Mouse (Mus musculus) urinary bladder, postnatal 4 days (tissue): ENCODE measurements around the gene Cntnap3.
A peak's percentile ranks its signal among the peaks of the same experiment; 100 is the strongest.
"Not testable (repeated sequence)": the region's sequence is repeated elsewhere in the genome, so short reads cannot be mapped to it uniquely, and the experiment has no call there.

ENCODE experiments used
- DNase-seq, 2 experiments: peaks; one replicate each; pipeline ENCODE4 v3.0.0; 2021 to 2022; ENCODE audit warnings: low spot score in 2 of 2

Cntnap3 gene

DNA sequence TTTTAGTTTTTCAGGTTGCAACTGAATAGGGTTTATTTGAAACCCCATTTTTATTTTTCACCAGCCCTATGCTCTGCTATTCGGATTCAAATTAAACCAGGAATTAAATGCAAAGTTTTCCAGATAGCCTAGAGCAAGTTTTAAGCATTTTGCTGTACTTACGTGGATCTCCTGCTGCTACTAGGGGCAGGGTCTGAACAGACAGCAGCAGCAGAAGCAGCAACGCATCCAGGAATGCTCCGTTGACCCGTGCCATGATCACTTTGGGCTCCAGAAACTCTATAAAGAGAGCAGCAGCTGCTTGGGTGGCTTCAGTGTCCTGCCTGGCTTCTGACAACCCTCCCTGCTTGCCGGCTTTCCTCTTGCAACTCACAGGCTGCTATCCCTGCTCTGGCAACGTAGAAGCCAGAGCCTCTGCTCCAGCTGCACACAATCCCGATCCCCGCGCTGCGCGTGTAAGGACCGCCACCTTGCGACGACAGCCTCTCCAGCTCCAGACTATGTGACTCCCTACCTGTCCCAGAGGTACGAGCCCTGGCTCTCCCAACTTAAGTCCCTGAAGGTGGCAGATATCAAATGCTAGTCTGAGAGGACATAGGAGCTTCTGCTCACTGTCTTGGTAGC, at the start of gene Cntnap3:
Gene Cntnap3 (minus strand): TSS at position 371 of the 624 bp plus-strand sequence.
- peak in 1 of 2 experiments; percentile 31 for DNase-seq

DNA sequence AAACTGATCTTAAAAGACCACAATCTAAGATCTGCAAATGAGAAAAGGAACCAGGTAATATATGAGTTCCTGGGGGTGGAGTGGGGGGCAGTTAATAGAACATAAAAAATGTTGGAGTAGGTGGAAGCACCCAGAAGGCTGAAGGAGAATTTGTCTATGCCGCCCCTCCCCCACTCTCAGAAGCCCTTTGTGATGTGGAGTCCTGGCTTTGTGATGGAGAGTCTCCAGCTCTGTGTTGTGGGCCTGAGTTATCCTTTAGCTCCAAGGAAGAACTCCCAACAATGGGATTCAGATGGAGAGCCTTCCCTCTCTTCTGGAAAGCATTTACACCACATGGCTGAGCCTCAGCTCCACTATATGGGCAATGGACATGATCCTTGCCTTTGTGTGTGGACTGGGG, 13.4 kb upstream of the Cntnap3 start, which contains the start of gene Spata31:
Gene Spata31 (plus strand): TSS at position 216 of the 400 bp plus-strand sequence.
- no peak for DNase-seq

DNA sequence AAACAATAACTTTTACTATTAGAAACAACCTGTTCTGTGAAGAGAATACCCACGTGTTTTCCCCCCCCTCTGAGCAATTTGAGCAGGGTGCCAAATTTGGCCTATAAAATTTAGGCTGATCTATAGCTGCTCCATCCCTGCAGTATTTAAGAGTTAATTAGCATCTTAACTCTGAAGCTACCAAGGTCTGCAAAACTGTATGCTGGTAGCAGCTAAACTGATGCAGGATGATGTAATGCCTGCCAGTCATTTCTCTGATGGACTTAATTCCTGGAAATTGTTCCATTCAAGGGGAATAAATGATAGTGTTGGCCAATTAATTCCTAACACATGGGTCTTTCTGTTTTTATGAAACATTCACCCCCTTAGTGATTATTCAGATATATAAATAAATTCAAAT, 623 bp downstream of the Cntnap3 start:
- DNase-seq: no peak

DNA sequence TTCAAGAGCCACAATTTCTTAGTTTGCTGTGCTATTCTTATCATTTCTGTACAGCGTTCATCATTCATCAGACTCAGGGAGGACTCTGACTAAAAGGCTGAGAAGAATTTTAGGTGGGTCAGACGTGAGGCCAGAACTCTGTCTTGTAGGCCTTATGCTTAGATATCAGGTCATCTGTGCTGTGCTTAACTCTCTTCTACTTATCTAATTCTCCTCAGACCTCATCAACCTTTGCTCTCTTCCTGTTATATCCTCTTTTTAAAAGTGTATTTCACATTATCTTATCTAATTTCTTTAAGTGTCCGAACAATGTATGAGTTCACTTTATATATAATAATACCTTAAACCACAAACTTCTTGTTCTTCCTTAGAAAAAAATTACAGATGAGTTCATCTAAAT, 38.4 kb downstream of the Cntnap3 start:
- no peak for DNase-seq

DNA sequence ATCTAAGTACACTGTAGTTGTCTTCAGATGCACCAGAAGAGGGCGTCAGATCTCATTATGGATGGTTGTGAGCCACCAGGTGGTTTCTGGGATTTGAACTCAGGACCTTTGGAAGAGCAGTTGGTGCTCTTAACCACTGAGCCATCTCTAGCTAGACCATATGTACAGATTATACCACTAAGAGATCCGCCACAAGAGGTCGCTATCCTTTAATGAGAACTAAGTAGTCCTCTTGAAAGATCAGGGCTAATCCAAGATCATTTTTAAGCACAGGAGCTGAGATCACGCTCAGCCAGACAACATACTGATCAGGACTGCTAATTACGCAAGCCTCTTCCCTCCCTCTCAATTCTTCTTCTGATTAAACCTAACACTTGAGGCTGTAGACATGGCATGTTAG, 78.9 kb downstream of the Cntnap3 start:
- DNase-seq: not testable (repeated sequence)

DNA sequence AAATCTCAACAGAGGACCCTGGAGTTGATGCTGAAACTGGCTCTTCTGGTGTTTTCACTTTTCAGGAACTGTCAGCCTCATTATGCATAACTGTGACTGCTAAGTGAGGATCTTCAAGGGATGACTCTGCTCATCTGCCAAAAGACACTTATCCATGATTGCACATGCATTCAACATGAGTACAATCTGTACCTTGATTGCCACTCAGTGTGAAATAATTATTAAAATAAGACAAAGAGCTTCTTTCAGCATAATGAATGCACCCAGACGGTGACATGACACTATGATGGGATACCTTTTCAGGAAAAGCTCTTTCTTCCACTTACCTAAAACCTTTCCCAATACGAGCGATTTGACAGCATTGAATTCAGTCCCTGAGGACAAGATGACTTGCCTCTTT, 158.4 kb downstream of the Cntnap3 start:
- no peak for DNase-seq

DNA sequence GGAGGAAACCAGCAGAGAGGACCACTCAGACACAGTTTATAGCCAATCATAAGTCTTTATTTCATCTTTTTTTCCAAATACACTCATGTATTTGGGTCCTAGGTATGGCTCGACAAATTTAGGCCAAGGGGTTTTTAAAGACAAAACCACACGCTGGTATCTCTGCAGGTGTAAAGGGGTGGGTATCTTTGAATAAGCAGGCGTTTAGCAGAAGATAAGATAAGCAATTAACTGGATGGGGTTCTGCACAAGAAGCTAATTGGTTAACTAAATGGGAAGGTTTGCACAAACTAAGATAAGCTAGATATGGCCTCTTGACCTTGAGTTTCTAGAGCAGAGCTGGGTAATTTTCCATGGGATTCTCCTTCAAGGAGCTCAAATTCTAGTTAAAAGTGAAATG, 171.5 kb downstream of the Cntnap3 start:
- no peak for DNase-seq

DNA sequence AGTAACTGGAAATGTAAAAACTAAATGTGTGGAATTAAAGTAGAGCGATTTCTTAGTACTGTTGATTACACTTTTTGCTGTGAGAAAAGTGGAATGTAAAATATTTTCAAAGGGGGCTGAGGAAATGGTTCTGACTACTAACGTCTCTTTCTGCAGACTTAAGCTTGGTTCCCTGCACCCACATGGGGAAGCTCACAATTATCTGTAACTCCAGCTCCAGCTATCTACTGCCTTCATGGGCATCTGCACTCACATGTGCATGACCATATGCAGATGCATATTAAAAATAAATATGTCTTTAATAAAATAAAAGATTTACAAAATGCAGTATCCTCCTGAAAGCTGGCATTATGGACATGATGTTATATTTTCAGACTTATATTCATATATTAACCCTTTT, 187.0 kb downstream of the Cntnap3 start:
- no peak for DNase-seq

DNA sequence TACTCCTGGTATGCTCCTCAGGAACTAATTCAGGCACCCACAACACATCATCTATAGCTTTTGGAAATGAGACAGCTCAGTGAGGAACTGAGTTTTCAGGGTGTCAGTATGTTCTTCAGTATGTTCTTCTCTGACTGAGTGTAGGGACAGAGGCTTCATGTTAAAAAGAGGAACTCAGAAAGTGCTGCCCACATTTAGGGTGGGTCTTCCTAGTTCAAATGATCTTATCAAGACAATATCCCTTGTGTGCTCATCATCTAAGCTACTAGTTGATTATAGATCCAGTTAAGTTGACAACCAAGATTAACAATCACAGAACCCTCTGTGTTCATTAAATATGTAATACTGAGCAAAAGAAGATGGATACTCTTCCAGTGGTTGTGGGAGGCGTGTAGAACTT, 211.3 kb downstream of the Cntnap3 start:
- no peak for DNase-seq
